Mouse (Mus musculus) B cell, adult 2 months (primary cell): ENCODE measurements at regions not wholly inside any gene's neighbourhood (a gene's known extent, or its start where the extent isn't known, plus 50 kb on each side); places are given as distances from the start of the nearest gene placed in this dataset.
"Not testable (repeated sequence)": the region's sequence is repeated elsewhere in the genome, so short reads cannot be mapped to it uniquely, and the experiment has no call there.

Source experiments
- DNase-seq, 2 experiments: peaks; one replicate each; pipeline ENCODE4 v3.0.0; 2022

DNA sequence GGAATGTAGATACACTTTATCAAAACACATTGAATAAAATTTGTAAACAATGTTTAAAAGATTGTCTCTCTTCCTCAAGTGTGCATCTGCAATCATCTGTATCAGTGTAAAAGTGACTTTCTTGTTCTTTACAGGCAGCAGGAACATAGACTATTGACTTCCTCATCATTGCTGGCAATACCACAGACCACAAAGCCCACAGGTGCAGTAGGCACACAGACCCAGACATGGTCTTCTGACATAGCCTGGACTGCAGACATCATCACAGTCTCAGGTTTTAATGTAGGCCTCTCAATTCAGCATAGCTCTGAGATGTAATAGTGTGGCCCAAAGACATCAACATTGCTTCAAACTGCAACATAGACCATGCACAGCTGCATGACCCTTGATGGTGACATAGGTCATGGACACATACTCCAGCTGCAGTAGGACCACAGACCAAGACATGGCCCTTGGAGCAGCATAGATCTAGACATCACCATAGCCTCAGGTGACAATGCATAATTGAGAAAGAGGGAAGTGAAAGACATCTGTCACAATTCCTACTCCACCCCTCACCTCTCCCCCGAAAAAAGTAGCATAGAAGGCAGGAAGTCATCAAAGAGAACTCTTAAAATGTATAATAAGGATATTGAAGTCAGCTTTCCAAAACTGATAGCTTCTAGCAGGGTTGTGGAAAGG lies 74.1 kb upstream of the Speer2 start:
- DNase-seq, result peak in 1 of 2 experiments; percentile 0

- DNase-seq, result no peak
These were observed 80.1 kb upstream of the Speer2 start for GRCm38 (mm10) chr16:69943635-69944034.

DNA sequence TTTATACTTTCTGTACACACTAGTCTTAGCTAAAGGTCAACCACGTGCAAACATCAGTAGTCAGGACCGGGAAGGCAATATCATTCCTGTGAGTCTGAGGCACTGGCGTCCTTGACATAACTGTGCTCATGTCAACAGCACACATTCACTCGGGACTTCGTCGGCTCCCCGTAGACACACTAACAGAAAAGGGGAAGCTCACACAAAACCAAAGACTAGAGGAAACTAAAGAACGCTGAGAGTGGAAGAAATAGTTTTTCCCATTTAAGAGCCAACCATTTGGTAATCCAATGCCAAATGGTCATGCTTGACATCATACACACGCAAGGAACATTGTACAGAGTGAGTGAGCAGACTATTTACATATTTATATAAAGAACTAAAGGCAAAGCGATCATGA lies 85.2 kb upstream of the Speer2 start:
- DNase-seq, result no peak

- no peak for DNase-seq
These were observed 85.8 kb upstream of the Speer2 start for GRCm38 (mm10) chr16:69949339-69949738.

GRCm38 (mm10) chr16:69951581-69951980 lies 88.0 kb upstream of the Speer2 start:
- DNase-seq, result no peak

- not testable (repeated sequence) for DNase-seq
These were observed 103.0 kb upstream of the Speer2 start for GRCm38 (mm10) chr16:69966561-69966960.

DNA sequence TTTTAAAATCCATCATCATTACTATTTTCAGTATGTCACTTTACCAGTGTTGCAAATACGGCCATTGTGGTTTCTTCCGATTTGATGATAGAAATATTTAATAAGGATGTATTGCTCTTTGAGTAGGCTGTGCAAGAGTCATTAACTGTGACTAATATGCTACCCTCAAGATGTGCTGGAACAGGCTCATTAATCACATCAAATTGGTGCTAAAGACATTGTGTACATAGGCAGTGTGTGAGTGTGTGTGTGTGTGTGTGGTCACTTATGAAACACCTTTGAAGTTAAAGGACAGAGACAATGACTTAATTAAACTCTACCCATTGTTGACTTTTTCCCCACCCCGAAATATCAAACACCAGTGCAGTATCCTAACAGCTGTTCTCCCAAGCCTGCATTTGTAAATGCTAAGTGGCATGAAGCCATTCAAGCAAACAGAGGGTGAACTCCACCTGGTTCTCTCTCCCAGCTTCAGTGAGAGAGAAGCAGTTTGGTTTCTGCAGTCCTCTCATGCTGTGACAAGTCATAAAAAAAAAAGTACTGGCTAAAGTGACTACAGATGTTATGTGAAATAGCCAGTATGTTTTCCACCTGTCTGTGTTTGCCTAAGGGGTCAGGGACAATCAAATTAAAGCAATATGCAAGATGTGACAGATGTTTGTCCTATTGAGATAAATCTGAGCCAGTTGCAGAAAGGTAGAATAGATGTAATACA lies 116.4 kb upstream of the Speer2 start:
- DNase-seq, result no peak

DNA sequence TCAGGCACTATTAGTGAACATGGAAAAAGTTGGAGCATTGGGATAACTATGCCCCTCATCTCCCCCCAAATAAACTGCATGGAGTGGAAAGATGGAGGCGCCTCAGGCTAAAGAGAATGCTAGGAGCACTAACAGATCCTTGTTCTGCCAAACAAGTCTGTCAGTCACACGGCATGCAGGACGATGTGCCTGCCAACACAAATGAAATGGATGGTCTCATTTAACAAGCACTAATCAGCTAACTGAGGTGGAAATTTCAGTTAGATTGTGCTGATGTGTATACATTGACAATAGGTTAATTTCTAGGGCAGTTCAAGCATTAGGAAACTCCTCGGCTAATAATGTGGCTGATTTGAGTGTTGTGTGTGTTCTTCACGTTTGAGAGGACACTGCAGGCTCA lies 120.8 kb upstream of the Speer2 start:
- no peak for DNase-seq

DNA sequence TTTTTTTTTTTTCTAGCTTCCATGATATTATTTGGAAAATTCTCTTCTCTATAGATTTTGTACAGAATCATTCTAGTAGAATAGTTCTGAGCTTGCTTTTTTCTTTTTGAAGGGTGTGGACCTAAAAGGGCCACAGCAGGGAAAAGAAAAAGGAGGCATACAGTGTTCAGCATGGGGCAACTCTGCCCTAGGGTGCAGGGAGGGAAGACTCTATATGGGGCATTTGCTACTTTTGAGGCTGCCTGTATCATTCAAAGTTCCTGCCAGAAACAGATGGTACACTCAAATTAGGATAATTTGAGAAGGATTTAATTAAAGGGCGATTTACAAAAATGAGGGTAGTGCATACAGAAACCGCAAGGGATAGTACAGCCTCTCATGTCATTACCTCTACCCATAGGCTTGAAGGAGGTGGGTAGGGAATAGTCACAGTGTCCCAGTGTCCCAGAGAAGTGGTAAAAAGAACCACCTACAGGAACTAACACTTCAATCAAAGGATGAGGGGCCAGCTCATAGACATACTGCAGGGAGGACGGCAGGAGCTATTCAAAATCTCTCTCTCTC lies 128.4 kb upstream of the Speer2 start:
- no peak for DNase-seq

GRCm38 (mm10) chr16:69992715-69993114 lies 129.2 kb upstream of the Speer2 start:
- DNase-seq, result no peak

DNA sequence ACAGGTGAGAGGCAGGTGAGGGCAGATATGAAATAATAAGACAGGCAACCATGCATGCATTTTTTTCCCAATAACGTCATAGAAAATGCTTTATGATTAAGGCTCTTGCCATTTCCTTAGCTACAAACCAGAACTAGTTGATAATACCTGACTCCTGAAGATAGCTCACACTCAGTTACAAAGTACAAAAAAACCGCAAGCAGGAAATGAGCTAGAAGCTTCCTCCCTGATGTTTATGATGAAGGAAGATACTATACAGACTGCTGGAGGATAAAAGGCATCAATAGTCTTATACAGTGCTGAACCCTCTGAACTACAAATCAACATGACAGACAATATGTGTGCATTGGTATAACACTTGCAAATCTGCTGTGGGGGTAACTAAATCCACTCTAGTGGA lies 143.3 kb upstream of the Speer2 start:
- DNase-seq, result no peak

DNA sequence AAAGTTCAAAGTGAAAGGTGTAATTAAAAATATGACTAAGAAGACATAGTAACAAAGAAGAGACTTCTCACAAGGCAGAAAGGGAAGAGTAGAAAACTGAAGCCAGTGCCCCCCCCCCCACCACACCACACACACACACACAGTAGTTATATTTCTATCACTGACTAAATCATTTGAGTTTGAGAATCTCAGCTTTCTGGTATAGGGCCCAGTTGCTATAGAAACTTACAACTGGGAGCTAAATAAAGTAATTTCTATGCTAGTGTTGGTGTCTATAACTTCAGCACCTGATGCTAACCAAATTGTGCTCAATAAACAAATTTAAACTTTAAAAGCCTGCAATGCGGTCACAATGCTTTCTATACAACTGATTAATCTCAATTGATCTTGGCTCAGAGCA lies 153.4 kb upstream of the Speer2 start:
- no peak for DNase-seq

DNA sequence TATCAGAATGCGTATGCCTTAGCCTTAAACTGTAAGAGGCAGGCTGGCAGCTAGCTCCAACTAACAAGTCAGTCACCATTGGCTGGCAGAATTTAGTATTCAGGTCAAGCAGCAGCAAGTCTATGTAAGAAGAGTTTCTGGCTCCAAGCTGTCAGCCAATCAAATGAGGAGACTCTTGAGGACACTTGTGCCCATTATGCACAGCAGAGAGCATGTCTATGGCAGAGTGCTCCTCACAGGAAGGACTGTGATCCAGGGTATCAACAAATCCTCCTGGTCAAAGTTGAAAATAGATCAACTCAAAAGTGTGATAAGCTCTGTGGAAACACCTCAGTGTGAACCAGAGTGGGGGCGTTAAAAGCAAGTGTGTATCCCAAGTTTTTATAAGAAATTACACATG lies 156.0 kb upstream of the Speer2 start:
- DNase-seq, result no peak

GRCm38 (mm10) chr16:70021436-70021835 lies 157.9 kb upstream of the Speer2 start:
- DNase-seq, result no peak

GRCm38 (mm10) chr16:70028649-70029048 lies 165.1 kb upstream of the Speer2 start:
- DNase-seq, result no peak

DNA sequence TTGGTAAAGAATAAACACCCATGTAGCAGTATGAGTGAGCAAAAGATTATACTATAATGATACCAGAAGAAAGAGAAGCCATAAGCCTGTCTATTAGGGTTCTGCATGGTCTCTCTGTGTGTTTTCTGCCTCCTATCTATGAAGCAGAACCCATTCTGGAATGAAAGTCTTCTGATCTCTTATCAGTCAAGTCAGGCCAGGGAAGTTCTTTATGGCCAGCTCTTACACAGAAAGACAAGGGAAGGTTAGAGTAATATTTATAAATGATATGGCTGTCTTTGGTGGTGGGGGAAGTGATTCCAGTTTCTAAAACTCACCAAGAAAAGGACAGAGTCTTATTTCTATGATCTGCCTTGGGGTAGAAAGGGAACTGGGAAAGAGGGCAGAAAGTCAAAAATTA lies 182.0 kb upstream of the Speer2 start:
- no peak for DNase-seq

DNA sequence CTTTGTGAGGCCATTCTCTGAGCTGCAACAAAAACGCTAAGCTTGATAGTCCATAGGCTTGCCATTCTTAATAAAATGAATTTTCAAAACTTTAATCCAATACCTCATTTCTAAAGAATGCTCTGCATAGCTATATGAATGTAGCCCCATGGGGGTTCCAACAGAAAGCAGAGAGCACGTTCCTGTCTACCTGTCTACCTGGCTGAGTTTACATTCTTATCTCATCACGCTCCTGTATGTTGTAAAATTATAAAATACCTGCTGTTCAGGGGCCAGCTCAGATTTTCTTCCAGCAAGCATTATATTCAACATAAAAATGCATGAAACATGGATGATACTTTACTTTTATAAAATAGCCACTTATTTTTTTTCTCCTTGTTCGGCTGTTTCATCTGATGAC lies 182.5 kb upstream of the Speer2 start:
- DNase-seq, result no peak

DNA sequence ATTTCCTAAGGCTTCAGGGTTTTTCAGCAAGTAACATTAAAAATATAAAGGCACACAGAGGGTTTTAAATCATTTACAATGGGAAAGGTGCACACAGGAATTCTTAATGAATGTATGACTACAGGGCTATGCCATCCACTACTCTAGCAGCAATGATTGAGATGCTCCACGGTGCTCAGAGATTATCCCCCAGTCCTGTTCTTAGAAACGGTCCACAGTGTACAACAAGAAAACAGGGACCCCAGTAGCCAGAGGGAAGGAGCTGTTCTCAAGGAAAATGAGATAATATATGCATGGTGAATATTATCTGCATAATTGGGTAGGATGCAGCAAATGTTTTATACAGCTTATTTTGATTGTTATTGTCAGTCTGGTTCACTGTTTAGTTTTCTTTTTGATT lies 186.3 kb upstream of the Speer2 start:
- no peak for DNase-seq

DNA sequence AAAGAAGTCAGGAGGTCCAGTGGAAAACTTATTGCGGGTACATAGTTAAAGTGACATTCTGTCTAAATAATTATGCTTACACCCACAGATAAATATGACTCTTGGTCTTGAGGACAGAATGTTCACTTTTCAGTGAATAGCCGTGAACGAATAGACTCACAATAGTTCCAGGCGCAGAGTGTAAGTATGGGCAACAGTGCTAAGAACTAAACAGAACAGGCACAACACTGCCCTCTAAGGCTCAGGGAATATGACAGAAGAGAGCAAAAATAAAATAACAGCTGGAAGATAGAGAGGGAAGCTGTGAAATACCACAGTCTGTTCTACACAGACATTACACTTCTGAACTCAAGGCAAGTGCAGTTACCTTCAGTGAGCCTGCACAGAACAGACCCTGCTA lies 207.9 kb upstream of the Speer2 start:
- DNase-seq, result no peak

GRCm38 (mm10) chr16:70073740-70074139 lies 210.2 kb upstream of the Speer2 start:
- no peak for DNase-seq

DNA sequence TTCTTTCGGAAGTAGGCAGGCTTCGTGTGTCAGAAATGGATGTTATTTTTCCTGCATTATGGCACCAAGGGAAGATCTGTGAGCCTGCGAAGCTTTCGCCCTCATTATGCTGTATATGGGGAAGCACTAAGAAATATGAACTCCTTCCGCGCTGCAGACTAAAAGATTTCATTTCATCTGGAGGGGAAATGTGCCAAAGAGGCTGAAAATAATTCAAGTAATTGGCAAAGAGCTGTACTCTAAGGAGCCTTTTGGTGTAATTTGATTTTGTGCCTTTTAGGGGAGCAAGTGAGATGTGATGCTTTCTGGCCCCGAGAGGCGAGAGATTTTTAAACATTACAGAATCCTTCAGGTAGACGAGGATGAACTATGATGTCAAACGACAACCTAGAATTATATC lies 216.0 kb upstream of the Speer2 start:
- no peak for DNase-seq

DNA sequence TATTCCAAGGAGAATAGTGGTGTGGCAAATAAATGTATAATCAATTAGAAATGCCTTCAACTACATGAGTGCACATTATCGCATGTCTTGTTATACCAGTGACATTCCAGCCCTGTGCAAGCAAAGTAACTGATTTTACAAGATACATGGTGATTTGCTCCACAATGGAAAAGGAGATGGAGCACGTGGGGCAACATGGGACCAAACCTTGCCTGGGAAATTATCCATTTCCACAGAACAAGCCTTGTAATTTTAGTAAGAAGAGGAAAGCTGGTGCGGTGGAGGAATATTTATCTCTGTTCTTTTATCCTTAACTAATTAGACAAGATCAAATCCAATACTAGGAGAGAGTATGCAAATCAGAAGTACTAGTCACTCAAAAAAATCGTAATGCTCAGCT lies 222.5 kb upstream of the Gbe1 start:
- DNase-seq, result no peak

- DNase-seq, result no peak
These were observed 221.8 kb upstream of the Gbe1 start for GRCm38 (mm10) chr16:70091963-70092362.

DNA sequence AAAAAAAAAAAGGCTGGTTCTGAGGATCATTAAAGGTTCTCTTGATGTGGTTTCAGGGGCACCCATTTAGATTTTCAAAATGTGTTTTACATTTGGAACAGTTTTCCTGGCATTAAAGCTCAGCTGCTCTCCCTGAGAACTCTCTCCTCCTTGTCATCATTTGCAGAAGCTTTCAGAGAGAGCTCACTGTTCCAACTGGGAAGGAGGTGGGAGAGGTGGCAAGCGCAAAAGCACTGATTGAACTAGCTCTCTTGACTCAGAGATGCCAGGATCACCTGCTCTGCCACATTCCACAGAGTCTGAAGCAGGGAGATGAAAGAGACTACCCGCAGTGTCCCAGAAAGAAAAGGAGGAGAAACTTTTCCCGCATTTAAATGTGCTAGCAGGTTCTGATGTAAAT lies 220.5 kb upstream of the Gbe1 start:
- DNase-seq, result no peak

DNA sequence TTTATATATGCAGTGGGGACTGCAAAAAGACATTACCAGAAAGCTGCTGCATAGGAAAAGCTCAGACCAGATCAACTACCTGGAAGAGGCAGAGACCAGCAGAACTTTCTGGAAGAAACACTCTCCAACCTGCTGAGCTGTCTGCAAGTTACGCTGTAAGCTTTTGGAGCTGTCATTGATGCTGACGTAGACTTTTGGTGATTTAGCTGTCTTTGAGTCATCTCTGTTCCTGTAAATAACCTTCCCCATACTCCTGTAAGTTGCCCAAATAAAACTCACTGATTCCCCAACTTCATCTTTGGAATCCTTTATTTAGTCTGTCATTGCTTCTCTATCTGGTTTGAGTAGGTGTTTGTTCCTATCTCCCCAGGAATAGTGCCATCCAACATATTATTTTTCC lies 218.5 kb upstream of the Gbe1 start:
- no peak for DNase-seq
